Mouse (Mus musculus): Measurements from ENCODE around the gene Adamts9. TPM values are rescaled to one million over a fixed set of nuclear protein-coding genes. Genes with fewer than 3 reads are reported as not detected.

The Adamts9 gene
- polyA plus RNA-seq, 1 experiment, result 1.4 TPM

- no peak overlapping the region for H3K4me3 ChIP-seq (replicated peaks; ENCODE audit: control insufficient read depth, low read depth, low read length)
- WGBS, result 69% methylated on average over 5 of the region's 5 CpGs
- H3K27ac ChIP-seq (ENCODE audit: control insufficient read depth, insufficient read depth, low read depth, low read length, poor library complexity), result no peak overlapping the region
- no peaks in the 10 kb centered on the region for H3K4me1 ChIP-seq (ENCODE audit: control insufficient read depth, insufficient read depth, low read length)
- TF ChIP-seq POLR2A (IDR thresholded peaks at IDR 0.05; ENCODE audit: borderline replicate concordance, control insufficient read depth, low read depth, low read length), result no peak
Observed at GRCm38 (mm10) chr6:92821606-92822005, 121.7 kb downstream of the Adamts9 start.

- Histone ChIP-seq H3K4me1 (ENCODE audit: control insufficient read depth, insufficient read depth, low read length) (no peaks in the 10 kb centered on the region), H3K4me3 (replicated peaks; ENCODE audit: control insufficient read depth, low read depth, low read length) (no peak overlapping the region), H3K27ac (ENCODE audit: control insufficient read depth, insufficient read depth, low read depth, low read length, poor library complexity) (no peak overlapping the region)
- 73% methylated on average over 8 of the region's 8 CpGs for WGBS
- TF ChIP-seq CTCF (IDR thresholded peaks at IDR 0.05; ENCODE audit: control insufficient read depth, insufficient read depth, low read length) (no peak), POLR2A (IDR thresholded peaks at IDR 0.05; ENCODE audit: borderline replicate concordance, control insufficient read depth, low read depth, low read length) (no peak)
Observed at GRCm38 (mm10) chr6:92817661-92818060, 125.6 kb downstream of the Adamts9 start.

- H3K4me3 ChIP-seq (replicated peaks; ENCODE audit: control insufficient read depth, low read depth, low read length), result no peak within 1 kb of the TSS
- H3K4me1 ChIP-seq (ENCODE audit: control insufficient read depth, insufficient read depth, low read length), result no peaks in the 10 kb centered on the region
- TF ChIP-seq CTCF (IDR thresholded peaks at IDR 0.05; ENCODE audit: control insufficient read depth, insufficient read depth, low read length) (no peak), POLR2A (IDR thresholded peaks at IDR 0.05; ENCODE audit: borderline replicate concordance, control insufficient read depth, low read depth, low read length) (no peak)
- 43% methylated on average over 8 of the region's 8 CpGs for WGBS
- no peak within 1 kb of the TSS for H3K27ac ChIP-seq (ENCODE audit: control insufficient read depth, insufficient read depth, low read depth, low read length, poor library complexity)
Observed at GRCm38 (mm10) chr6:92816311-92816751, 127.0 kb downstream of the Adamts9 start, which contains the start of gene A730049H05Rik. Gene A730049H05Rik (plus strand): TSS chr6:92816478.

- WGBS, result 80% methylated on average over 2 of the region's 2 CpGs
- TF ChIP-seq POLR2A (IDR thresholded peaks at IDR 0.05; ENCODE audit: borderline replicate concordance, control insufficient read depth, low read depth, low read length) (no peak), CTCF (IDR thresholded peaks at IDR 0.05; ENCODE audit: control insufficient read depth, insufficient read depth, low read length) (no peak)
Observed at GRCm38 (mm10) chr6:92812702-92813370, 130.5 kb downstream of the Adamts9 start.

GRCm38 (mm10) chr6:92811566-92811965, 131.7 kb downstream of the Adamts9 start:
- Histone ChIP-seq H3K4me1 (ENCODE audit: control insufficient read depth, insufficient read depth, low read length) (no peaks in the 10 kb centered on the region), H3K27ac (ENCODE audit: control insufficient read depth, insufficient read depth, low read depth, low read length, poor library complexity) (no peak overlapping the region), H3K4me3 (replicated peaks; ENCODE audit: control insufficient read depth, low read depth, low read length) (no peak overlapping the region)
- TF ChIP-seq POLR2A (IDR thresholded peaks at IDR 0.05; ENCODE audit: borderline replicate concordance, control insufficient read depth, low read depth, low read length), result no peak
- TF ChIP-seq CTCF (IDR thresholded peaks at IDR 0.05; ENCODE audit: control insufficient read depth, insufficient read depth, low read length), result no peak

More at GRCm38 (mm10) chr6:92812702-92813370, 130.5 kb downstream of the Adamts9 start:
- Histone ChIP-seq H3K4me3 (replicated peaks; ENCODE audit: control insufficient read depth, low read depth, low read length) (no peak overlapping the region), H3K4me1 (ENCODE audit: control insufficient read depth, insufficient read depth, low read length) (no peaks in the 10 kb centered on the region), H3K27ac (ENCODE audit: control insufficient read depth, insufficient read depth, low read depth, low read length, poor library complexity) (no peak overlapping the region)

GRCm38 (mm10) chr6:92810628-92811027, 132.7 kb downstream of the Adamts9 start:
- 79% methylated on average over 2 of the region's 2 CpGs for whole genome bisulfite sequencing
- TF ChIP-seq POLR2A (IDR thresholded peaks at IDR 0.05; ENCODE audit: borderline replicate concordance, control insufficient read depth, low read depth, low read length), result no peak
- Histone ChIP-seq H3K4me3 (replicated peaks; ENCODE audit: control insufficient read depth, low read depth, low read length) (no peak overlapping the region), H3K27ac (ENCODE audit: control insufficient read depth, insufficient read depth, low read depth, low read length, poor library complexity) (no peak overlapping the region), H3K4me1 (ENCODE audit: control insufficient read depth, insufficient read depth, low read length) (no peaks in the 10 kb centered on the region)

- TF ChIP-seq POLR2A (IDR thresholded peaks at IDR 0.05; ENCODE audit: borderline replicate concordance, control insufficient read depth, low read depth, low read length) (no peak), CTCF (IDR thresholded peaks at IDR 0.05; ENCODE audit: control insufficient read depth, insufficient read depth, low read length) (no peak)
- Histone ChIP-seq H3K27ac (ENCODE audit: control insufficient read depth, insufficient read depth, low read depth, low read length, poor library complexity) (no peak overlapping the region), H3K4me3 (replicated peaks; ENCODE audit: control insufficient read depth, low read depth, low read length) (no peak overlapping the region), H3K4me1 (ENCODE audit: control insufficient read depth, insufficient read depth, low read length) (no peaks in the 10 kb centered on the region)
- WGBS, result 61% methylated on average over 3 of the region's 3 CpGs
Observed at GRCm38 (mm10) chr6:92809818-92810217, 133.5 kb downstream of the Adamts9 start.

- H3K4me3 ChIP-seq (replicated peaks; ENCODE audit: control insufficient read depth, low read depth, low read length), result no peak overlapping the region
- TF ChIP-seq CTCF (IDR thresholded peaks at IDR 0.05; ENCODE audit: control insufficient read depth, insufficient read depth, low read length) (no peak), POLR2A (IDR thresholded peaks at IDR 0.05; ENCODE audit: borderline replicate concordance, control insufficient read depth, low read depth, low read length) (no peak)
- H3K4me1 ChIP-seq (ENCODE audit: control insufficient read depth, insufficient read depth, low read length), result no peaks in the 10 kb centered on the region
- H3K27ac ChIP-seq (ENCODE audit: control insufficient read depth, insufficient read depth, low read depth, low read length, poor library complexity), result no peak overlapping the region
- WGBS, result 69% methylated on average over 3 of the region's 3 CpGs
Observed at GRCm38 (mm10) chr6:92804254-92804971, 138.9 kb downstream of the Adamts9 start.
